Mouse (Mus musculus): ENCODE results near the gene Tcf23.

The Tcf23 gene

GRCm38 (mm10) chr5:30968416-30968815, at the start of gene Tcf23:
TSS of gene Tcf23 (plus strand) at chr5:30968662.
- no peak for DNase-seq (ENCODE audit: low spot score)

GRCm38 (mm10) chr5:30918691-30919090, 49.8 kb upstream of the Tcf23 start:
- DNase-seq (ENCODE audit: low spot score), result no peak

- DNase-seq (ENCODE audit: low spot score), result no peak
Observed at GRCm38 (mm10) chr5:30919831-30920614, 48.4 kb upstream of the Tcf23 start.

GRCm38 (mm10) chr5:30920621-30921020, 47.8 kb upstream of the Tcf23 start:
- no peak for DNase-seq (ENCODE audit: low spot score)

- DNase-seq (ENCODE audit: low spot score), result peak; percentile 91
Observed at GRCm38 (mm10) chr5:30921256-30922033, 47.0 kb upstream of the Tcf23 start, which contains the start of gene Khk. TSS of gene Khk (plus strand) at chr5:30921431.

GRCm38 (mm10) chr5:30922581-30923041, 45.9 kb upstream of the Tcf23 start:
- DNase-seq (ENCODE audit: low spot score), result no peak

- DNase-seq (ENCODE audit: low spot score), result no peak
Observed at GRCm38 (mm10) chr5:30923119-30923518, 45.3 kb upstream of the Tcf23 start.

GRCm38 (mm10) chr5:30924614-30925013, 43.8 kb upstream of the Tcf23 start:
- no peak for DNase-seq (ENCODE audit: low spot score)

GRCm38 (mm10) chr5:30925217-30925616, 43.2 kb upstream of the Tcf23 start:
- no peak for DNase-seq (ENCODE audit: low spot score)

GRCm38 (mm10) chr5:30926073-30926472, 42.4 kb upstream of the Tcf23 start:
- DNase-seq (ENCODE audit: low spot score), result no peak

GRCm38 (mm10) chr5:30927945-30928529, 40.4 kb upstream of the Tcf23 start:
- DNase-seq (ENCODE audit: low spot score), result peak; percentile 60

GRCm38 (mm10) chr5:30930121-30930520, 38.3 kb upstream of the Tcf23 start:
- peak; percentile 57 for DNase-seq (ENCODE audit: low spot score)

GRCm38 (mm10) chr5:30930846-30931245, 37.6 kb upstream of the Tcf23 start:
- no peak for DNase-seq (ENCODE audit: low spot score)

- DNase-seq (ENCODE audit: low spot score), result no peak
Observed at GRCm38 (mm10) chr5:30931378-30931777, 37.1 kb upstream of the Tcf23 start.

- no peak for DNase-seq (ENCODE audit: low spot score)
Observed at GRCm38 (mm10) chr5:30933705-30934104, 34.8 kb upstream of the Tcf23 start.

GRCm38 (mm10) chr5:30934725-30935461, 33.6 kb upstream of the Tcf23 start:
- no peak for DNase-seq (ENCODE audit: low spot score)

GRCm38 (mm10) chr5:30943004-30943403, 25.5 kb upstream of the Tcf23 start:
- DNase-seq (ENCODE audit: low spot score), result peak; percentile 33

- no peak for DNase-seq (ENCODE audit: low spot score)
Observed at GRCm38 (mm10) chr5:30944344-30944743, 24.1 kb upstream of the Tcf23 start.

- peak; percentile 81 for DNase-seq (ENCODE audit: low spot score)
Observed at GRCm38 (mm10) chr5:30944956-30945781, 23.3 kb upstream of the Tcf23 start, which contains the start of gene Cgref1. TSS of gene Cgref1 (minus strand) at chr5:30945591.

- no peak for DNase-seq (ENCODE audit: low spot score)
Observed at GRCm38 (mm10) chr5:30948620-30949019, 19.8 kb upstream of the Tcf23 start.

Measured in embryo, embryonic 10 days (tissue).